Mouse (Mus musculus) MEL (cell line): ENCODE data around the gene Dlg1. TPM values are rescaled to one million over a fixed set of nuclear protein-coding genes. Genes with fewer than 3 reads are reported as not detected.

Experiments used
- DNase-seq: peaks from one replicate; pipeline ENCODE4 v3.0.0; 2011; ENCODE audit warnings: low read depth, low spot score
- H3K27ac ChIP-seq: 2 replicates; pipeline ENCODE4 v1.5.1; 2012; ENCODE audit warnings: low read depth, mild to moderate bottlenecking, control low read depth, low read length, moderate library complexity; ENCODE audit not compliant: control insufficient read depth
- H3K27me3 ChIP-seq, 2 experiments: fragments of 150-350 bp in 1 of 2; sonication (generic) in 1 of 2; 2 replicates each; pipeline ENCODE4 v1.6.1; 2012; ENCODE audit warnings: low read length in 2 of 2, mild to moderate bottlenecking in 2 of 2, improper control_type of control experiment in 1 of 2, moderate library complexity in 1 of 2; ENCODE audit not compliant: insufficient read depth in 2 of 2, control insufficient read depth in 1 of 2
- H3K36me3 ChIP-seq, 2 experiments: 2 replicates each; pipeline ENCODE4 v1.6.1; 2012 to 2014; ENCODE audit warnings: low read length in 2 of 2, improper control_type of control experiment in 1 of 2, inconsistent platforms in 1 of 2, mild to moderate bottlenecking in 1 of 2; ENCODE audit not compliant: insufficient read depth in 2 of 2, control insufficient read depth in 1 of 2
- H3K4me1 ChIP-seq, 2 experiments: fragments of 150-350 bp in 1 of 2; sonication (generic) in 1 of 2; 2 replicates each; pipeline ENCODE4 v1.6.1; 2012; ENCODE audit warnings: low read length in 2 of 2, improper control_type of control experiment in 1 of 2, mild to moderate bottlenecking in 1 of 2; ENCODE audit not compliant: insufficient read depth in 2 of 2, control insufficient read depth in 1 of 2
- H3K4me3 ChIP-seq, 2 experiments: fragments of 150-350 bp in 1 of 2; sonication (generic) in 1 of 2; 2 replicates each; pipeline ENCODE4 v1.5.1; 2012; ENCODE audit warnings: low read depth in 2 of 2, low read length in 2 of 2, mild to moderate bottlenecking in 2 of 2, moderate library complexity in 2 of 2, control low read depth in 1 of 2, improper control_type of control experiment in 1 of 2; ENCODE audit not compliant: control insufficient read depth in 1 of 2, insufficient read depth in 1 of 2
- H3K79me2 ChIP-seq: 2 replicates; pipeline ENCODE4 v1.6.1; 2012; ENCODE audit warnings: mild to moderate bottlenecking, low read length, moderate library complexity; ENCODE audit not compliant: control insufficient read depth, poor library complexity, insufficient read depth
- H3K9ac ChIP-seq: 2 replicates; pipeline ENCODE4 v1.6.1; 2012; ENCODE audit warnings: low read depth, mild to moderate bottlenecking, control low read depth, low read length, moderate library complexity; ENCODE audit not compliant: control insufficient read depth, poor library complexity, severe bottlenecking
- H3K9me3 ChIP-seq: fragments of 150-350 bp; sonication (generic); replicated peaks from 2 replicates; pipeline ENCODE4 v1.6.1; 2012; ENCODE audit warnings: mild to moderate bottlenecking, low read length, improper control_type of control experiment, moderate library complexity; ENCODE audit not compliant: insufficient read depth
- EP300 ChIP-seq, 2 experiments: IDR thresholded peaks; 2 replicates each; pipeline ENCODE4 v1.6.1; 2011; ENCODE audit warnings: improper control_type of control experiment in 2 of 2, low read length in 2 of 2, low read depth in 1 of 2, mild to moderate bottlenecking in 1 of 2
- HCFC1 ChIP-seq: IDR thresholded peaks from 2 replicates; pipeline ENCODE4 v1.6.1; 2012; ENCODE audit warnings: low read depth, mild to moderate bottlenecking, inconsistent platforms, low read length, improper control_type of control experiment, moderate library complexity
- MAFK ChIP-seq: IDR thresholded peaks from 2 replicates; pipeline ENCODE4 v1.6.1; 2011; ENCODE audit warnings: low read depth, mild to moderate bottlenecking, low read length, improper control_type of control experiment, borderline replicate concordance
- MEF2A ChIP-seq: IDR thresholded peaks from 2 replicates; pipeline ENCODE4 v1.6.1; 2014; ENCODE audit warnings: low read depth, mild to moderate bottlenecking, inconsistent platforms, low read length, improper control_type of control experiment; ENCODE audit not compliant: poor library complexity, insufficient replicate concordance, severe bottlenecking; ENCODE audit errors: extremely low read depth
- POLR2AphosphoS5 ChIP-seq: IDR thresholded peaks from 2 replicates; pipeline ENCODE4 v1.6.1; 2012; ENCODE audit warnings: low read depth, borderline replicate concordance, mild to moderate bottlenecking, inconsistent platforms, low read length, moderate library complexity, mixed read lengths
- ZNF384 ChIP-seq: IDR thresholded peaks from 2 replicates; pipeline ENCODE4 v1.6.1; 2012; ENCODE audit warnings: low read depth, mild to moderate bottlenecking, inconsistent platforms, low read length, improper control_type of control experiment
- polyA plus RNA-seq, 2 experiments: library from polyadenylated mRNA; stranded (reverse) in 1 of 2; unstranded in 1 of 2; fragments of >175 nt in 1 of 2; fragments of >200 nt in 1 of 2; gene quantifications; 2 replicates each; pipeline versions ENCODE4 v1.2.1 to v1.2.4; 2012; ENCODE audit warnings: low replicate concordance in 2 of 2, low read depth in 1 of 2; ENCODE audit not compliant: insufficient read length in 2 of 2, insufficient read depth in 1 of 2, missing spikeins in 1 of 2
- total RNA-seq: library from RNA; depleted of rRNA; stranded (reverse); fragments of 300-350 nt; gene quantifications from 2 replicates; pipeline ENCODE4 v1.2.3, GENCODE M21; 2012

Dlg1 gene
- total and polyA plus RNA-seq, 3 experiments: 25.7 to 74.6 (median 33.9) TPM

- Histone ChIP-seq H3K9ac (no peak overlapping the region), H3K4me3 (no peak overlapping the region)
- no peak for TF ChIP-seq MEF2A
- peak; percentile 51; the same call in 1 of the 2 replicates for TF ChIP-seq MAFK
- TF ChIP-seq, all 39 proteins: peak for 1
- no peaks in the 10 kb centered on the region for H3K79me2 ChIP-seq
- no peak overlapping the region for H3K27ac ChIP-seq
- H3K36me3 ChIP-seq: no peaks in the 10 kb centered on the region
- peaks cover 7 to 22% of the 10 kb centered on the region in 2 experiments for H3K27me3 ChIP-seq
- no peaks in the 10 kb centered on the region for H3K9me3 ChIP-seq
- DNase-seq: no peak
- no peaks in the 10 kb centered on the region for H3K4me1 ChIP-seq
These were observed 9.6 kb upstream of the Dlg1 start for GRCm38 (mm10) chr16:31653616-31654015.

GRCm38 (mm10) chr16:31654021-31654420 is 9.2 kb upstream of the Dlg1 start:
- H3K27me3 ChIP-seq: peaks cover 10 to 19% of the 10 kb centered on the region in 2 experiments
- no peaks in the 10 kb centered on the region for H3K36me3 ChIP-seq
- H3K27ac ChIP-seq: no peak overlapping the region
- no peak overlapping the region for H3K9ac ChIP-seq
- no peak overlapping the region for H3K4me3 ChIP-seq
- no peaks in the 10 kb centered on the region for H3K9me3 ChIP-seq
- DNase-seq: no peak
- H3K4me1 ChIP-seq: no peaks in the 10 kb centered on the region
- no peaks in the 10 kb centered on the region for H3K79me2 ChIP-seq
- no peak for TF ChIP-seq ZNF384
- no peak for TF ChIP-seq EP300 (IDR thresholded peaks at IDR 0.05; ENCODE audit: low read depth in 1 of 2, low read length in 2 of 2)
- TF ChIP-seq, all 39 proteins: peak for 0

GRCm38 (mm10) chr16:31655531-31655930 is 7.7 kb upstream of the Dlg1 start:
- H3K9me3 ChIP-seq: no peaks in the 10 kb centered on the region
- H3K36me3 ChIP-seq: no peaks in the 10 kb centered on the region
- TF ChIP-seq POLR2AphosphoS5 (no peak), HCFC1 (no peak)
- H3K4me3 ChIP-seq: no peak overlapping the region
- no peaks in the 10 kb centered on the region for H3K79me2 ChIP-seq
- H3K9ac ChIP-seq: no peak overlapping the region
- H3K27ac ChIP-seq: no peak overlapping the region
- no peaks in the 10 kb centered on the region for H3K4me1 ChIP-seq
- H3K27me3 ChIP-seq: peaks cover 14 to 27% of the 10 kb centered on the region in 2 experiments
- no peak for DNase-seq

- Histone ChIP-seq H3K27me3 (peaks cover 22% of the 10 kb centered on the region in 2 experiments), H3K27ac (no peak overlapping the region), H3K4me1 (peaks cover 0 to 3% of the 10 kb centered on the region in 2 experiments; a peak in 1 of 4 replicates), H3K4me3 (no peak overlapping the region), H3K36me3 (no peaks in the 10 kb centered on the region), H3K9me3 (no peaks in the 10 kb centered on the region), H3K9ac (no peak overlapping the region), H3K79me2 (no peaks in the 10 kb centered on the region)
- DNase-seq: no peak
- TF ChIP-seq MAFK: no peak
These were observed 5.7 kb upstream of the Dlg1 start for GRCm38 (mm10) chr16:31657502-31657901.
